Mouse (Mus musculus) MEL (cell line): ENCODE data around the gene Uggt1. TPM values are rescaled to one million over a fixed set of nuclear protein-coding genes. Genes with fewer than 3 reads are reported as not detected.

Experiments
- DNase-seq: peaks from one replicate; pipeline ENCODE4 v3.0.0; 2011; ENCODE audit warnings: low read depth, low spot score
- H3K27ac ChIP-seq: 2 replicates; pipeline ENCODE4 v1.5.1; 2012; ENCODE audit warnings: low read depth, mild to moderate bottlenecking, control low read depth, low read length, moderate library complexity; ENCODE audit not compliant: control insufficient read depth
- H3K27me3 ChIP-seq, 2 experiments: fragments of 150-350 bp in 1 of 2; sonication (generic) in 1 of 2; 2 replicates each; pipeline ENCODE4 v1.6.1; 2012; ENCODE audit warnings: low read length in 2 of 2, mild to moderate bottlenecking in 2 of 2, improper control_type of control experiment in 1 of 2, moderate library complexity in 1 of 2; ENCODE audit not compliant: insufficient read depth in 2 of 2, control insufficient read depth in 1 of 2
- H3K36me3 ChIP-seq, 2 experiments: 2 replicates each; pipeline ENCODE4 v1.6.1; 2012 to 2014; ENCODE audit warnings: low read length in 2 of 2, improper control_type of control experiment in 1 of 2, inconsistent platforms in 1 of 2, mild to moderate bottlenecking in 1 of 2; ENCODE audit not compliant: insufficient read depth in 2 of 2, control insufficient read depth in 1 of 2
- H3K4me1 ChIP-seq, 2 experiments: fragments of 150-350 bp in 1 of 2; sonication (generic) in 1 of 2; 2 replicates each; pipeline ENCODE4 v1.6.1; 2012; ENCODE audit warnings: low read length in 2 of 2, improper control_type of control experiment in 1 of 2, mild to moderate bottlenecking in 1 of 2; ENCODE audit not compliant: insufficient read depth in 2 of 2, control insufficient read depth in 1 of 2
- H3K4me3 ChIP-seq, 2 experiments: fragments of 150-350 bp in 1 of 2; sonication (generic) in 1 of 2; 2 replicates each; pipeline ENCODE4 v1.5.1; 2012; ENCODE audit warnings: low read depth in 2 of 2, low read length in 2 of 2, mild to moderate bottlenecking in 2 of 2, moderate library complexity in 2 of 2, control low read depth in 1 of 2, improper control_type of control experiment in 1 of 2; ENCODE audit not compliant: control insufficient read depth in 1 of 2, insufficient read depth in 1 of 2
- H3K79me2 ChIP-seq: 2 replicates; pipeline ENCODE4 v1.6.1; 2012; ENCODE audit warnings: mild to moderate bottlenecking, low read length, moderate library complexity; ENCODE audit not compliant: control insufficient read depth, poor library complexity, insufficient read depth
- H3K9ac ChIP-seq: 2 replicates; pipeline ENCODE4 v1.6.1; 2012; ENCODE audit warnings: low read depth, mild to moderate bottlenecking, control low read depth, low read length, moderate library complexity; ENCODE audit not compliant: control insufficient read depth, poor library complexity, severe bottlenecking
- H3K9me3 ChIP-seq: fragments of 150-350 bp; sonication (generic); replicated peaks from 2 replicates; pipeline ENCODE4 v1.6.1; 2012; ENCODE audit warnings: mild to moderate bottlenecking, low read length, improper control_type of control experiment, moderate library complexity; ENCODE audit not compliant: insufficient read depth
- CHD2 ChIP-seq: IDR thresholded peaks from 2 replicates; pipeline ENCODE4 v1.6.1; 2011; ENCODE audit warnings: low read length, improper control_type of control experiment
- ELF1 ChIP-seq: IDR thresholded peaks from 2 replicates; pipeline ENCODE4 v1.6.1; 2014; ENCODE audit warnings: low read depth, mild to moderate bottlenecking, inconsistent platforms, low read length, improper control_type of control experiment, moderate library complexity
- EP300 ChIP-seq, 2 experiments: IDR thresholded peaks; 2 replicates each; pipeline ENCODE4 v1.6.1; 2011; ENCODE audit warnings: improper control_type of control experiment in 2 of 2, low read length in 2 of 2, low read depth in 1 of 2, mild to moderate bottlenecking in 1 of 2
- ETS1 ChIP-seq: IDR thresholded peaks from 2 replicates; pipeline ENCODE4 v1.6.1; 2012; ENCODE audit warnings: low read depth, mild to moderate bottlenecking, inconsistent platforms, low read length, improper control_type of control experiment, moderate library complexity
- GABPA ChIP-seq: IDR thresholded peaks from 2 replicates; pipeline ENCODE4 v1.6.1; 2012; ENCODE audit warnings: low read depth, mild to moderate bottlenecking, inconsistent platforms, low read length, improper control_type of control experiment, moderate library complexity
- GATA1 ChIP-seq: IDR thresholded peaks from 2 replicates; pipeline ENCODE4 v1.6.1; 2011; ENCODE audit warnings: low read depth, low read length, improper control_type of control experiment
- MAX ChIP-seq: IDR thresholded peaks from 2 replicates; pipeline ENCODE4 v1.6.1; 2011; ENCODE audit warnings: low read length, improper control_type of control experiment
- MAZ ChIP-seq: IDR thresholded peaks from 2 replicates; pipeline ENCODE4 v1.6.1; 2012; ENCODE audit warnings: low read depth, mild to moderate bottlenecking, inconsistent platforms, low read length, improper control_type of control experiment
- MEF2A ChIP-seq: IDR thresholded peaks from 2 replicates; pipeline ENCODE4 v1.6.1; 2014; ENCODE audit warnings: low read depth, mild to moderate bottlenecking, inconsistent platforms, low read length, improper control_type of control experiment; ENCODE audit not compliant: poor library complexity, insufficient replicate concordance, severe bottlenecking; ENCODE audit errors: extremely low read depth
- MYB ChIP-seq: IDR thresholded peaks from 2 replicates; pipeline ENCODE4 v1.6.1; 2011; ENCODE audit warnings: mild to moderate bottlenecking, low read depth, low read length, improper control_type of control experiment
- RAD21 ChIP-seq: IDR thresholded peaks from 2 replicates; pipeline ENCODE4 v1.6.1; 2011; ENCODE audit warnings: mild to moderate bottlenecking, low read depth, low read length, improper control_type of control experiment
- RCOR1 ChIP-seq: IDR thresholded peaks from 2 replicates; pipeline ENCODE4 v1.6.1; 2012; ENCODE audit warnings: low read depth, mild to moderate bottlenecking, inconsistent platforms, low read length, improper control_type of control experiment
- SIN3A ChIP-seq: IDR thresholded peaks from 2 replicates; pipeline ENCODE4 v1.6.1; 2012; ENCODE audit warnings: low read length, improper control_type of control experiment, inconsistent platforms
- TAL1 ChIP-seq: IDR thresholded peaks from 2 replicates; pipeline ENCODE4 v1.6.1; 2012; ENCODE audit warnings: mild to moderate bottlenecking, inconsistent platforms, low read length, moderate library complexity, mixed read lengths
- TCF12 ChIP-seq: IDR thresholded peaks from 2 replicates; pipeline ENCODE4 v1.6.1; 2014; ENCODE audit warnings: low read depth, mild to moderate bottlenecking, inconsistent platforms, low read length, improper control_type of control experiment, moderate library complexity
- ZMIZ1 ChIP-seq: IDR thresholded peaks from 2 replicates; pipeline ENCODE4 v1.6.1; 2012; ENCODE audit warnings: low read depth, mild to moderate bottlenecking, inconsistent platforms, low read length, improper control_type of control experiment, moderate library complexity
- ZNF384 ChIP-seq: IDR thresholded peaks from 2 replicates; pipeline ENCODE4 v1.6.1; 2012; ENCODE audit warnings: low read depth, mild to moderate bottlenecking, inconsistent platforms, low read length, improper control_type of control experiment
- polyA plus RNA-seq, 2 experiments: library from polyadenylated mRNA; stranded (reverse) in 1 of 2; unstranded in 1 of 2; fragments of >175 nt in 1 of 2; fragments of >200 nt in 1 of 2; gene quantifications; 2 replicates each; pipeline versions ENCODE4 v1.2.1 to v1.2.4; 2012; ENCODE audit warnings: low replicate concordance in 2 of 2, low read depth in 1 of 2; ENCODE audit not compliant: insufficient read length in 2 of 2, insufficient read depth in 1 of 2, missing spikeins in 1 of 2
- total RNA-seq: library from RNA; depleted of rRNA; stranded (reverse); fragments of 300-350 nt; gene quantifications from 2 replicates; pipeline ENCODE4 v1.2.3, GENCODE M21; 2012

Uggt1 gene
- total and polyA plus RNA-seq, 3 experiments = 33.8 to 98.3 (median 47.9) TPM

- DNase-seq = no peak
- no peak overlapping the region for H3K9ac ChIP-seq
- no peaks in the 10 kb centered on the region for H3K27me3 ChIP-seq
- no peak overlapping the region for H3K27ac ChIP-seq
- H3K36me3 ChIP-seq = peaks cover 0 to 23% of the 10 kb centered on the region in 2 experiments; a peak in 2 of 4 replicates
- H3K79me2 ChIP-seq = no peaks in the 10 kb centered on the region
- no peak overlapping the region for H3K4me3 ChIP-seq
- peaks cover 13 to 55% of the 10 kb centered on the region in 2 experiments for H3K4me1 ChIP-seq
- no peaks in the 10 kb centered on the region for H3K9me3 ChIP-seq
- no peak for TF ChIP-seq RCOR1
- TF ChIP-seq MAX = no peak
- TF ChIP-seq GATA1 = no peak
- no peak for TF ChIP-seq MEF2A
- TF ChIP-seq ETS1 = no peak
- TF ChIP-seq RAD21 = no peak
These were observed 27.2 kb upstream of the Uggt1 start for GRCm38 (mm10) chr1:36271516-36272230.

- Histone ChIP-seq H3K4me1 (peaks cover 12 to 46% of the 10 kb centered on the region in 2 experiments), H3K9ac (no peak overlapping the region), H3K9me3 (no peaks in the 10 kb centered on the region), H3K4me3 (no peak overlapping the region), H3K27ac (no peak overlapping the region; the same call in 1 of the 2 replicates), H3K27me3 (no peaks in the 10 kb centered on the region), H3K36me3 (peaks cover 0 to 21% of the 10 kb centered on the region in 2 experiments; a peak in 2 of 4 replicates), H3K79me2 (no peaks in the 10 kb centered on the region)
- TF ChIP-seq ETS1 (peak; percentile 56), MAZ (no peak), ELF1 (peak; percentile 36; the same call in 1 of the 2 replicates), CHD2 (peak; percentile 58), SIN3A (0 out of 2 replicates have a peak, but pooled peaks have one; percentile 32), GABPA (no peak), MYB (no peak), TAL1 (no peak), ZNF384 (0 out of 2 replicates have a peak, but pooled peaks have one; percentile 8), ZMIZ1 (no peak), TCF12 (peak; percentile 46; the same call in 1 of the 2 replicates), EP300 (IDR thresholded peaks at IDR 0.05; ENCODE audit: low read depth in 1 of 2, low read length in 2 of 2) (peak; percentile 53 to 54; a peak in 3 of 4 replicates)
- DNase-seq = peak; percentile 64
These were observed 26.1 kb upstream of the Uggt1 start for GRCm38 (mm10) chr1:36270666-36271065.
